ENCODE assay signal across 9 mouse cellular contexts in the genomic region with DNA sequence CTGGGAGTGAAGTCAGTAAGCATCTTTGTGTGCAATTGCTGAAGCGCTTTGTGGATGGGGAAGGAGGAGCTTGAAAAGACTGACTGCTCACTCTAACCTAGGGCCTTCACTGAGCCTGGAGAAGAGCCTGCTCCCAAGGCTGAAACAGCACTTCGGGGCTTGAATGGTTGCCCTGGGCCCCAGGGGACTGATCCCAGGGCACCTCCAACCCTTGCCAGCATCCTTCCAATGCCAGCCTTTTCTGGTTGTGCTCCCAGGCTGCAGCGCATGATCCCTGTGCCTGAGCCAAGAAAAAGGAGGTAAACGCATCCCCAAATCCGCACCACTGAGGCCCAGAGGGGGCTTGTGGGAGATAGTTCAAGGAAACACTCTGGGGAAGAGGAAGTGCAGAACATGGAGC.
A peak's percentile ranks its signal among the peaks of the same experiment; 100 is the strongest.
DNase-seq lines count a peak whose midpoint lies in the region; ATAC-seq lines count a peak whose summit lies in the region.
"Had no signal": no experiment of that assay in that cellular context is flagged by ENCODE, and none has a peak within 500 bp of the region (broad histone marks: within the 10 kb centered on the region; RNA-seq: fewer than 3 reads in every experiment).

No protein-coding gene starts in this region.

- WGBS in heart, embryonic 12.5 days, result 75% methylated on average over 5 of the region's 5 CpGs
- 83% methylated on average over 5 of the region's 5 CpGs for WGBS in intestine, embryonic 15.5 days

- H3K36me3 ChIP-seq in heart, embryonic 12.5 days, result no peaks in the 10 kb centered on the region
- H3K36me3 ChIP-seq in intestine, embryonic 15.5 days, result no peaks in the 10 kb centered on the region
- H3K36me3 ChIP-seq: liver, embryonic 15.5 days had no signal

- H3K4me2 ChIP-seq in heart, embryonic 12.5 days, result no peak overlapping the region
- H3K4me2 ChIP-seq in intestine, embryonic 15.5 days (replicated peaks), result no peak overlapping the region
- H3K4me2 ChIP-seq: liver, embryonic 15.5 days had no signal

- no peak overlapping the region for H3K27ac ChIP-seq in heart, embryonic 12.5 days (ENCODE audit: poor library complexity, severe bottlenecking)
- H3K27ac ChIP-seq in intestine, embryonic 15.5 days, result no peak overlapping the region
- H3K27ac ChIP-seq: liver, embryonic 15.5 days had no signal

- no peaks in the 10 kb centered on the region for H3K27me3 ChIP-seq in heart, embryonic 12.5 days (replicated peaks)
- no peaks in the 10 kb centered on the region for H3K27me3 ChIP-seq in intestine, embryonic 15.5 days (replicated peaks)
- H3K27me3 ChIP-seq: liver, embryonic 15.5 days had no signal

- no peak for ATAC-seq in heart, embryonic 12.5 days (ENCODE audit: insufficient number of reproducible peaks, low FRiP score)
- peak; percentile 24 for ATAC-seq in frontal cortex, adult (ENCODE audit: low TSS enrichment)
- no peak for ATAC-seq in intestine, embryonic 15.5 days
- no peak for ATAC-seq in activated CD4-positive, CD25-positive, alpha-beta regulatory T cell, adult 4 months

- peak; percentile 4 for DNase-seq in heart, adult 8-10 months (ENCODE audit: low spot score)
- DNase-seq in brain, adult 2 months (ENCODE audit: low read depth, low spot score), result peak; percentile 40
- DNase-seq in layer of hippocampus, adult 8-10 months (ENCODE audit: low spot score in 2 of 2), result peak; percentile 58 to 59
- DNase-seq in testis, postnatal 14 days (ENCODE audit: low spot score), result no peak

- H3K4me3 ChIP-seq in heart, embryonic 12.5 days, result no peak overlapping the region
- no peak overlapping the region for H3K4me3 ChIP-seq in intestine, embryonic 15.5 days (replicated peaks)
- H3K4me3 ChIP-seq: liver, embryonic 15.5 days had no signal

- H3K4me1 ChIP-seq in heart, embryonic 12.5 days (replicated peaks), result no peaks in the 10 kb centered on the region
- no peaks in the 10 kb centered on the region for H3K4me1 ChIP-seq in intestine, embryonic 15.5 days (replicated peaks)
- H3K4me1 ChIP-seq: liver, embryonic 15.5 days had no signal

- H3K9ac ChIP-seq in heart, embryonic 12.5 days, result no peak overlapping the region
- no peak overlapping the region for H3K9ac ChIP-seq in intestine, embryonic 15.5 days
- H3K9ac ChIP-seq: liver, embryonic 15.5 days had no signal

- H3K9me3 ChIP-seq in heart, embryonic 12.5 days (replicated peaks), result no peaks in the 10 kb centered on the region
- H3K9me3 ChIP-seq in intestine, embryonic 15.5 days, result no peaks in the 10 kb centered on the region
- H3K9me3 ChIP-seq: liver, embryonic 15.5 days had no signal
